Comparison of ENCODE assay signal across 7 mouse cellular contexts in genomic region chr7:46100563-46100962, GRCm38 (mm10). TPM values are rescaled to one million over a fixed set of nuclear protein-coding genes. Genes with fewer than 3 reads are reported as not detected.
DNase-seq lines count a peak whose midpoint lies in the region; ATAC-seq lines count a peak whose summit lies in the region.

Kcnj11 (minus strand) TSS chr7:46100764.

- WGBS in intestine, embryonic 14.5 days = under 1% methylated on average over 34 of the region's 34 CpGs
- WGBS in midbrain, embryonic 12.5 days = under 1% methylated on average over 28 of the region's 34 CpGs

- H3K4me3 ChIP-seq in intestine, embryonic 14.5 days (ENCODE audit: low read depth, low read length) = peak within 1 kb of the TSS; percentile 46
- H3K4me3 ChIP-seq in midbrain, embryonic 12.5 days = peak within 1 kb of the TSS; percentile 61

- intact Hi-C loops in left cerebral cortex, postnatal 4 days (cut with DNase I) = loop anchor here (2.0 to 5.0 kb wide), 2 partner anchors 80 to 127 kb away; partner anchors contain the start of gene Abcc8

- H3K27me3 ChIP-seq in intestine, embryonic 14.5 days (replicated peaks; ENCODE audit: control insufficient read depth, insufficient read depth, low read length) = no peaks in the 10 kb centered on the region
- peaks cover 50% of the 10 kb centered on the region for H3K27me3 ChIP-seq in midbrain, embryonic 12.5 days

- ATAC-seq in intestine, embryonic 14.5 days (replicated peaks; ENCODE audit: low FRiP score, low TSS enrichment, low read depth) = peak; percentile 84
- ATAC-seq in midbrain, embryonic 12.5 days (ENCODE audit: low FRiP score, low read depth) = peak; percentile 80

- no peaks in the 10 kb centered on the region for H3K9me3 ChIP-seq in intestine, embryonic 14.5 days (ENCODE audit: control insufficient read depth, low read length)
- H3K9me3 ChIP-seq in midbrain, embryonic 12.5 days = no peaks in the 10 kb centered on the region

- DNase-seq in adrenal gland, adult 8-10 months = peak; percentile 26
- DNase-seq in embryo, embryonic 10.5 days (ENCODE audit: low spot score) = peak; percentile 93
- peak; percentile 89 for DNase-seq in gastrocnemius, postnatal 25 days
- peak; percentile 98 for DNase-seq in intestine, embryonic 14.5 days (ENCODE audit: low spot score)
- peak; percentile 94 for DNase-seq in left cerebral cortex, postnatal 4 days
- DNase-seq in spleen, adult 18-20 months = peak; percentile 40 to 66

- H3K4me2 ChIP-seq in intestine, embryonic 14.5 days (ENCODE audit: low read length) = peak within 1 kb of the TSS; percentile 77
- peak within 1 kb of the TSS; percentile 68 for H3K4me2 ChIP-seq in midbrain, embryonic 12.5 days (replicated peaks)

- H3K27ac ChIP-seq in intestine, embryonic 14.5 days (ENCODE audit: low read depth) = no peak within 1 kb of the TSS
- no peak within 1 kb of the TSS for H3K27ac ChIP-seq in midbrain, embryonic 12.5 days (replicated peaks)

- H3K9ac ChIP-seq in intestine, embryonic 14.5 days (ENCODE audit: low read length) = 0 out of 2 replicates have a peak within 1 kb of the TSS, but pooled peaks have one; percentile 30
- peak within 1 kb of the TSS; percentile 56 for H3K9ac ChIP-seq in midbrain, embryonic 12.5 days (replicated peaks)

- H3K36me3 ChIP-seq in intestine, embryonic 14.5 days (ENCODE audit: control insufficient read depth, insufficient read depth, low read length) = no peaks in the 10 kb centered on the region
- no peaks in the 10 kb centered on the region for H3K36me3 ChIP-seq in midbrain, embryonic 12.5 days

- no peaks in the 10 kb centered on the region for H3K4me1 ChIP-seq in intestine, embryonic 14.5 days (replicated peaks; ENCODE audit: control insufficient read depth, insufficient read depth, low read length)
- H3K4me1 ChIP-seq in midbrain, embryonic 12.5 days = 0 out of 2 replicates have a peak, but pooled peaks cover 4% of the 10 kb centered on the region

RNA-seq across cellular contexts. Expression of gene Kcnj11, which starts in this region (rescaled TPM):
- 1 to 10 TPM; 1.1 to 2.7 (median 1.3) TPM for total RNA-seq in adrenal gland, adult 8-10 months (2022)
- total RNA-seq in gastrocnemius, postnatal 25 days (2021) = 10 to 100 TPM; 74.8 to 77.5 TPM
- 0.27 and 0.61 TPM in 2 replicates for polyA plus RNA-seq in intestine, embryonic 14.5 days (2014; fragmentation: Nextera tagmentation; extraction: Ambion mirVana)
- total RNA-seq in left cerebral cortex, postnatal 4 days (2021) = 10 to 100 TPM; 11.8 to 12.8 TPM
- polyA plus RNA-seq in midbrain, embryonic 12.5 days (2016; fragmentation: Nextera tagmentation; extraction: Ambion mirVana) = 0.41 and 0.54 TPM in 2 replicates

Comparison
In these comparisons a context has a peak if more than half of its experiments do, and no peak if none do; other contexts are left out.
1. RNA of gene Kcnj11 (total RNA-seq): 74.8 to 77.5 TPM in gastrocnemius, postnatal 25 days; 11.8 to 12.8 TPM in left cerebral cortex, postnatal 4 days and 1.1 to 2.7 TPM in adrenal gland, adult 8-10 months; every median in the first group is over 4 times any median in the second.
2. Peak in DNase-seq, ATAC-seq, H3K4me3 ChIP-seq, H3K9ac ChIP-seq and H3K4me2 ChIP-seq in intestine, embryonic 14.5 days; RNA of the gene not detected or under 1 TPM.
3. Peak in ATAC-seq, H3K4me3 ChIP-seq, H3K9ac ChIP-seq and H3K4me2 ChIP-seq in midbrain, embryonic 12.5 days; RNA of the gene not detected or under 1 TPM.
4. DNase-seq: peak in every context shown above with its lines; median percentile 98 in intestine, embryonic 14.5 days; 94 in left cerebral cortex, postnatal 4 days; 93 in embryo, embryonic 10.5 days; 89 in gastrocnemius, postnatal 25 days; 53 in spleen, adult 18-20 months; 26 in adrenal gland, adult 8-10 months.